Mouse (Mus musculus) c-Kit-positive CD71-negative TER-119-negative erythroid progenitor cells, embryonic 14.5 days (primary cell): ENCODE measurements around the gene Ubxn1.
"Not testable (repeated sequence)": the region's sequence is repeated elsewhere in the genome, so short reads cannot be mapped to it uniquely, and the experiment has no call there.

Source experiments
- DNase-seq: peaks from one replicate; pipeline ENCODE4 v3.0.0-alpha.2; 2013; ENCODE audit warnings: low read depth

Gene Ubxn1

GRCm38 (mm10) chr19:8871267-8872186 is at the start of gene Ubxn1:
TSS of gene Ubxn1 (plus strand) at chr19:8871496.
- peak; percentile 94 for DNase-seq

GRCm38 (mm10) chr19:8822696-8823095 is 48.6 kb upstream of the Ubxn1 start:
- no peak for DNase-seq

GRCm38 (mm10) chr19:8829660-8830059 is 41.6 kb upstream of the Ubxn1 start, which contains the start of gene AC129217.1:
TSS of gene AC129217.1 (plus strand) at chr19:8829773.
- DNase-seq, result no peak

- no peak for DNase-seq
These were observed 40.6 kb upstream of the Ubxn1 start for GRCm38 (mm10) chr19:8830664-8831063.

GRCm38 (mm10) chr19:8831262-8831661 is 40.0 kb upstream of the Ubxn1 start:
- DNase-seq, result no peak

GRCm38 (mm10) chr19:8832971-8833370 is 38.3 kb upstream of the Ubxn1 start:
- DNase-seq, result no peak

- DNase-seq, result not testable (repeated sequence)
These were observed 35.0 kb upstream of the Ubxn1 start for GRCm38 (mm10) chr19:8836327-8836726.

GRCm38 (mm10) chr19:8837251-8837791 is 34.0 kb upstream of the Ubxn1 start, which contains the start of gene Bscl2:
TSS of gene Bscl2 (plus strand) at chr19:8837467.
- DNase-seq, result peak; percentile 73

GRCm38 (mm10) chr19:8838041-8838730 is 33.1 kb upstream of the Ubxn1 start:
- DNase-seq, result no peak

GRCm38 (mm10) chr19:8839103-8839907 is 32.0 kb upstream of the Ubxn1 start, which contains the start of gene Gng3:
TSS of gene Gng3 (minus strand) at chr19:8839194.
- DNase-seq, result no peak

GRCm38 (mm10) chr19:8839908-8840791 is 31.1 kb upstream of the Ubxn1 start:
- DNase-seq, result no peak

- no peak for DNase-seq
These were observed 30.3 kb upstream of the Ubxn1 start for GRCm38 (mm10) chr19:8841012-8841411.

GRCm38 (mm10) chr19:8842961-8843360 is 28.3 kb upstream of the Ubxn1 start:
- no peak for DNase-seq

GRCm38 (mm10) chr19:8844371-8845129 is 26.7 kb upstream of the Ubxn1 start:
- peak; percentile 83 for DNase-seq

GRCm38 (mm10) chr19:8848356-8848755 is 22.9 kb upstream of the Ubxn1 start:
- no peak for DNase-seq

- DNase-seq, result no peak
These were observed 20.8 kb upstream of the Ubxn1 start, which contains the start of gene Lrrn4cl for GRCm38 (mm10) chr19:8850402-8850901. TSS of gene Lrrn4cl (plus strand) at chr19:8850768.

GRCm38 (mm10) chr19:8851639-8852038 is 19.7 kb upstream of the Ubxn1 start:
- DNase-seq, result no peak

- no peak for DNase-seq
These were observed 18.9 kb upstream of the Ubxn1 start for GRCm38 (mm10) chr19:8852236-8852928.

GRCm38 (mm10) chr19:8853117-8853516 is 18.2 kb upstream of the Ubxn1 start:
- DNase-seq, result no peak
